Mouse (Mus musculus): ENCODE data around the gene Oscp1.

- TF ChIP-seq GATA1 (IDR thresholded peaks at IDR 0.05; ENCODE audit: borderline replicate concordance, low read length): no peak
- TF ChIP-seq FLI1 (IDR thresholded peaks at IDR 0.05; ENCODE audit: low read length): no peak
These were observed 39.3 kb upstream of the Oscp1 start for GRCm38 (mm10) chr4:126018966-126019538.
